Mouse (Mus musculus) WW6 (cell line): ENCODE results near the gene Pcyt1b.

Experiments
- DNase-seq: peaks from one replicate; pipeline ENCODE4 v3.0.0-alpha.2; 2013; ENCODE audit warnings: low read depth, low spot score

The Pcyt1b gene

DNA sequence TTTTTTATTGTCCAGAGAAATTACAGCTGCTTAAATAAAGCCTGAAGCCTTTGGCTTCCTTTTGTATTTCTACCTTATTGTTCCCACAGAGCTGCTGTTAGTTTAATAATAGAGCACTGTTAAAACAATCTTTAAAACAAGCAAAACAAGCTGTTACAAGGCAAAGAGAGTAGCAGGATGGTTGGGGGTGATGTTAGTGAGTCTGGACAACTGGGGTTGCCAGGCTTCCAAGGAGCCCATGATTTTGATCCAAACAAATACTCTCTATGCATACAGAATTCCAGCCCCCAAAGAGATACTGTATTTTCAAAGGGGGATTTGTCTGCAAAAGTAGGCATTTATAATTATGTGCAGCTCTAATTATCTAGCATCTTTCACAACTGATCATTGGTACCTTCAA is 77.7 kb downstream of the Pcyt1b start:
- DNase-seq: no peak

DNA sequence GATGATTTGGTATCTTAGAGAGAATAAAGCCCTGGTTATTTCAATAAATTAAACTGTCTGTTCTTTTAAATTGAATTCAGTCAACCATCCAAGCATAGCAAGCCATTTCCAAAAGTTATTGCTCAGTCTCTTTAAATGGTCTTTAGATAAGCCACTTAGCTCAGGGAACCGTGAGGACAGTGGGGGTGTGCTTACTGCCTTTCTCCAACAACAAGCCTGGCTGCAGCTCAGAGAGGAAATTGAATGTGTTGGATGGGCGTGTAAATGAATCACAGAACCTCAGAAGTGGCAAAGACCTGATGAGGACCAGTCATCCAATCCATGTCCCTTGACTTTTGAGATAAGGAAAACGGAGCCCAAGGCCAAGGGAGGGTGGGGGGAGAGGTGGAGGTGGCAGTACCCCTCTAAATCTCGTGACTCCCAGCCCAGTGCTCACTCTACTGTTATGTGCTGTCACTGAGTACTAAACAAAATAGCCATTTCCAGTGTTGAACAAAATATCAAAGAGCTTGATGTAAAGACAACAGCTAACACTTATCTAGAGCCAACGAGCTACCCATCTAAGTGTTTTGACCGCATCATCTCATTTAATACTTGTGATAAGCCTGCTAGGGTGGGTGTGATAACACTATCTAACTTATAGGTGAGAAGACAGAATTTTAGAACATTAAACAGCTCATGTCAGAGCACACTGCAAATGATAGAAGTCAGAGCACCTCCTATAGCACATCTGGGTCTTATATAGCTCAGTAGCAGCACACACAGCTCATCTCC is 78.5 kb downstream of the Pcyt1b start:
- no peak for DNase-seq

DNA sequence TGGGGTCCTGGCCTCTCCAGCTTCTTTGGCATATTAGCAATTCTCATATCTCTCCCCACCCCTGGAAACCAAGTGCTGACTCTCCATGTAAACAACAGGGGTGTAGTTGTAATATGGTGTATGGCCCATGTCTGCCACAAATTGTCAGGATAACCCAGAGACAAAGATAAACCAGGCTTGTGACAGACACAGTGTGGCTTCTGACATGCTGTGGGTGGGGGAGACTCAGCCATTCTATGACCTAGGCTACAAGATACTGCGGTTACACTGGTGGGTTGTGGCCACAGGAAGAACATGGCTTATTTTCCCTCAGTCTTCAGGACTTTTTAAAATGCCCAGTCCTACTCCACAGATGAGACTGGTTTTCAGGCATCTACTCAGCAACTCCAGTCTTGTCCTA is 94.5 kb downstream of the Pcyt1b start:
- DNase-seq: no peak

DNA sequence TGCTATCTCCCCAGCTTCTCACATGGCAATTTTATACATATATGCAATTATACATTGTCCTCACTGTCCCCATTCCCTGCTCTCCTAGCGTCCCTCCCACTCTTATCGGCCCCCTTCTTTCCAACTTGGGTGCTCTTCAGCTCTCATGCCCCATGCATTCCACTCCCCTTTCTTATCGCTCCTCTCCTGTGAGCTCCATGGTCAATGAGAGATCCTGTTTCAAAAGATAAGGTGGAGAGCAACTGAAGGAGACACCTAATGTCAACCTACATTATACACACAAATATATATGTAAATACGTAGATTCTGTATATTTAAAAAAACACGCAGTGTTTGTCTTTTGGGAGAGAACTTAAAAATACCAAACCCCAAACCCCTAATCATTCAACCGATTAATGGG is 95.9 kb downstream of the Pcyt1b start:
- DNase-seq: no peak

DNA sequence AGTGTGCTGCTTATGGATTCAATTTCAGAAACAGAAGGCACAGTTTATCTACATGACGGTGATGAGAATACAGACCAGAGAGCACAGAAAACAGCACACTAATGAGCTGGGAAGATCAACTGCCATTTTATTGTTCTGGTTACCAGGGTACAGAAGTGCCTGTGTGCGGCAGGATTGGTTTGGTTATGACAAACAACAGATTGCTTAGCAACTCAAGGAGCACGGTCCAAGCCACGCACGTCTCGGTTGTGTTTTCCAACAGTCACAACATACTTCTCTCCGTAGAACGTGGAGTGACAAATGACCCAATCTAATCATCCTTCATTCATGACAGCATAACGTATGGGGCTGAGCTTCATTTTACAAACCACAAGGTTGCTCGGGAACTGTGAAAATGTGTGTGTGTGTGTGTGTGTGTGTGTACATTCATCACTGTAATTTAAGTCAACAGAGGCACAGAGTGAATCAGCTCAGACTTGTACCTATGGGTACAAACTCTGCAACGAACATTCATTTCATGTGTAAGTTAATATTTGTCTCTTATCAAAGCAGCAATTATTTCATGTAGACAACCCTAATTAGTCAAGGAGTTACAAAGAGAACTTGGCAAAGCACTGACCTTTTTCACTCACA is 100.7 kb downstream of the Pcyt1b start:
- DNase-seq: no peak

DNA sequence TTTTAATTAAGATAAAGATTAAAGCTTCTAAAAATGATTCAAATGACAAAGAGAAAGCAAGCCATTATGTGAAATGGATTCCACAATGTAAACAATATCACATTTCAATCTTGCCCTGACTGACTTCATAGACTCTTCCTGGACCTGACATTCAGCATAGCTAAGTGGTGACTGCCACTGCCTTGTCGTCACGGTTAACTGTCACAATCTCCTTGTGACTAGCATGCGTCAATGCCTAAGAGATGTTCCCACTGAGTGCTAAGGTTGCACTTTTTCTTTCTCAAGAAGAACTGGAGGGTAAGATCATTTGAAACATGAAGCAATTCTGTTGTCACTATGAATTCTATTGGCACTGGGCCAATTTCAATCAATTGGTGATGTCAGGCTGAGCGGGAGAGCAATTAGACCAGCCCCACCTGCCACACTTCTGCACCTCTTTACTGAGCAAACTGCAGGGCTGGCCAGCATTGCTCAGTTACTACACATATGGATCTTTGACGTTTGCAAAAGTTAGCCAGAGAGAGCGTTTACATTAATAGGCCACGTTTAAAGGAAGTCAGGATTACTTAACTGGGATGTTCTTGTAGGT is 102.3 kb downstream of the Pcyt1b start:
- no peak for DNase-seq

DNA sequence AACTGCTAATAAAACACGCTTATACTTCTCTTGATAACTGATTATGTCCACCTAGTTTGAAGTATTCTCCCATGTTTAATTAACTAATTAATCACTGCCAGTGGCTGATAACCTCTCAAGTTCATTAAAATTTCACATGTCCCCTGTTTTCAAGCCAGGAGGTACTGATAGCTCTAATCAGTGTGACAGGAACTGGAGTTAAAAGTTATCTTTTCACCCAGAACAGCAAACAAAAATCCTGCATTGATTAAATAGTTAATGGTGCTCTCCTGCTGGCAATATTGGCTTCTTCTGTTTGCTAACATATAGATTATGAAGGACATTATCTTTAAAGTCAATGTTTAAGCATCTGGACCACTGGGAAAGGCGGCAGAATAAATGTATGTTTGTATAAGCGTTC is 106.1 kb downstream of the Pcyt1b start:
- DNase-seq: no peak

DNA sequence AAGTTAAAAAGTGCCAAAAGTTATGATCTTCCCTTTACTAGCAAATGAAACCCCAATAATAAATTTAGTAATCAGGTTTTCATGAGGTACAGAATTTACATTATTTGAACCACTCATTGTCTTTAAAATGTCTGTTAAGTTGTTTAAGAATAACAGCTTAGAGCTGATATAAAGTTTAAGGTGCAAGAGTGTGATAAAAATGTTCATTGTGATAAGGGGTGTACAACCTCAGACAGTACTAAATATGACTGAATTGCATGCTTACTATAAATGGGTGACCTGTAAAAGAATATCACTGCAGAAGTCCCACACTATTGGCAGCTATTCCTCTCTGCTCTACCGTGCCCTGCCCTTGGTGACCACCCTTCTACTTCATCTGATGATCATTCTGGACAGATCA is 134.9 kb downstream of the Pcyt1b start:
- no peak for DNase-seq

DNA sequence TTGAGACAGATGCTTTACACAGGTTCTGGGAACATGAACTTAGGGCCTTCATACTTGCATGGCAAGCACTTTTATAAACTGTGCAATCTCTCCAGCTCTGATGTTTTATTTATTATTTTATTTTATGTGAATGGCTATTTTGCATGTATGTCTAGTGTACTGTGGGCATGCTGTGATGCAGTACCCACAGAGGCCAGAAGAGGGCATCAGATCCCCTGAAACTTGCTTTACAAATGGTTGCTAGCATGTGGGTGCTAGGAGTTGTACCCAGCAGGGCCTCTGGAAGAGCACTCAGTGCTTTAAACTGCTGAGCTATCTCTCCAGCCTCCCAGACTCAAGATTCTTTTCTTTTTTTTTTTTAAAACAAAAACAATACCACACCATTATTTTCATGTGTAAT is 138.5 kb downstream of the Pcyt1b start:
- peak; percentile 7 for DNase-seq
